Mouse (Mus musculus) forebrain, postnatal 0 days (tissue): ENCODE measurements at regions not wholly inside any gene's neighbourhood (a gene's known extent, or its start where the extent isn't known, plus 50 kb on each side); places are given as distances from the start of the nearest gene placed in this dataset.

ENCODE experiments used
- ATAC-seq: fragments of 200-750 bp; cut with Nextera tagmentation; 2 replicates; pipeline ENCODE4 v1.8.0; 2017; ENCODE audit warnings: mild to moderate bottlenecking, moderate library complexity
- DNase-seq: peaks from one replicate; pipeline ENCODE4 v3.0.0-alpha.2; 2015
- H3K27ac ChIP-seq: fragments of 300-500 bp; sonication (generic); 2 replicates; pipeline ENCODE4 v1.5.1; 2014; ENCODE audit warnings: low read depth, mild to moderate bottlenecking, antibody characterized with exemption, low read length, moderate library complexity, mixed read lengths
- H3K27me3 ChIP-seq: fragments of 300-500 bp; sonication (generic); 2 replicates; pipeline ENCODE4 v1.6.1; 2014; ENCODE audit warnings: mild to moderate bottlenecking, low read length, mixed read lengths; ENCODE audit not compliant: insufficient read depth
- H3K36me3 ChIP-seq: fragments of 300-500 bp; sonication (generic); 2 replicates; pipeline ENCODE4 v1.6.1; 2014; ENCODE audit warnings: mild to moderate bottlenecking, moderate library complexity; ENCODE audit not compliant: insufficient read depth
- H3K4me1 ChIP-seq: fragments of 300-500 bp; sonication (generic); 2 replicates; pipeline ENCODE4 v1.6.1; 2014; ENCODE audit warnings: antibody characterized with exemption; ENCODE audit not compliant: insufficient read depth
- H3K4me2 ChIP-seq: fragments of 300-500 bp; sonication (generic); 2 replicates; pipeline ENCODE4 v1.6.1; 2014; ENCODE audit warnings: low read depth, mild to moderate bottlenecking, moderate library complexity
- H3K4me3 ChIP-seq: fragments of 300-500 bp; sonication (generic); 2 replicates; pipeline ENCODE4 v1.5.1; 2014; ENCODE audit warnings: low read depth, low read length, mixed read lengths
- H3K9ac ChIP-seq: fragments of 300-500 bp; sonication (generic); 2 replicates; pipeline ENCODE4 v1.6.1; 2014; ENCODE audit warnings: mild to moderate bottlenecking
- H3K9me3 ChIP-seq: fragments of 300-500 bp; sonication (generic); 2 replicates; pipeline ENCODE4 v1.6.1; 2016; ENCODE audit warnings: low read length
- CTCF ChIP-seq: sonication (generic); IDR thresholded peaks from 2 replicates; pipeline ENCODE4 v1.5.1; 2016; ENCODE audit warnings: antibody characterized with exemption, control low read depth, low read depth
- WGBS: fragments of 180-500 bp; shearing (Covaris S2); extraction: QIAGEN DNeasy Blood & Tissue Kit; methylation state at CpG from one replicate; pipeline ENCODE4 v1.1.7; 2014; 5-methylcytosine and 5-hydroxymethylcytosine counted together

DNA sequence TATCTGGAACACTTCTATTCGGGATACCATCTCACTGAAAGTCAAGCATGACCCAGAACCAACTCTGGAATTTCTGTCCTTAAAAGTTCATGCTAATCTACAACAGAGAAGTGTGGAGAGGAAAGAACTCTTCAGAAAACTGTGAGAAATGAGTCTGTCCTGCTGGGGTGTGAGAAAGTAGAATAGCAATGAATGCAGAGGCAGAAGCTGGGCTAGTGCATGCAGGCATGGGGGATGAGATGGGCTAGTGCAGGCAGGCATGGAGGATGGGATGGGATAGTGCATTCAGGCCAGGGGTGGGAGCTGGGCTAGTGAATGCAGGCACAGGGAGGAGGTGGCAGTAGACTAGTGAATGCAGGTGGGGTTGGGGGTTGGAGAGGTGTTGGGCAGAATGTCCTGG, 424.8 kb downstream of the Pdcd6ip start:
- WGBS, result 59% methylated on average over 1 of the region's 1 CpGs
- no peak overlapping the region for H3K4me3 ChIP-seq
- H3K4me1 ChIP-seq, result no peaks in the 10 kb centered on the region
- no peak overlapping the region for H3K9ac ChIP-seq
- H3K9me3 ChIP-seq, result no peaks in the 10 kb centered on the region
- H3K4me2 ChIP-seq, result no peak overlapping the region
- ATAC-seq (no peak), DNase-seq (no peak)
- no peaks in the 10 kb centered on the region for H3K27me3 ChIP-seq
- no peaks in the 10 kb centered on the region for H3K36me3 ChIP-seq
- no peak for TF ChIP-seq CTCF
- H3K27ac ChIP-seq, result no peak overlapping the region

DNA sequence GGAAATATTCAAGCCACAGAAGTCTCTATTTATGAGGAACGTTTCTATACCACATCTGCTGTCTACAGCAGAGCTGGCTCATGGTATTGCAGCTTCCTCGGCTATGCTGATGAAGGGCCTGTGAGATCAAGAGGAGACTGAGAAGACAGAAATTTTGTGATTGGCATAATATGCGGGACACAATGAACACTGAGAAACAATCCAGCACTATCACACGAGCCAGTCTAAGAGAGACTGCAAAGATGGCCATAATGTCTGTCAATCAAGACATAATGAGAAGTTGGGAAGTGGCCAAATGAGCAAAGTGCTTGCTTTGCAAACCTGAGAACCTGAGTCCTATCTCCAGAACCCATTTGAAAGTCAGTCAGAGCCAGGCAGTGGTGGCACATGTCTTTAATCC, 437.5 kb downstream of the Pdcd6ip start:
- ATAC-seq, result peak; percentile 32; the same call in 1 of the 2 replicates
- Histone ChIP-seq H3K4me1 (no peaks in the 10 kb centered on the region), H3K9me3 (no peaks in the 10 kb centered on the region), H3K9ac (no peak overlapping the region), H3K4me3 (no peak overlapping the region), H3K4me2 (no peak overlapping the region), H3K27me3 (no peaks in the 10 kb centered on the region), H3K27ac (no peak overlapping the region), H3K36me3 (no peaks in the 10 kb centered on the region)
- no peak for TF ChIP-seq CTCF
- 18% methylated on average over 4 of the region's 4 CpGs for WGBS
- DNase-seq, result peak; percentile 42

DNA sequence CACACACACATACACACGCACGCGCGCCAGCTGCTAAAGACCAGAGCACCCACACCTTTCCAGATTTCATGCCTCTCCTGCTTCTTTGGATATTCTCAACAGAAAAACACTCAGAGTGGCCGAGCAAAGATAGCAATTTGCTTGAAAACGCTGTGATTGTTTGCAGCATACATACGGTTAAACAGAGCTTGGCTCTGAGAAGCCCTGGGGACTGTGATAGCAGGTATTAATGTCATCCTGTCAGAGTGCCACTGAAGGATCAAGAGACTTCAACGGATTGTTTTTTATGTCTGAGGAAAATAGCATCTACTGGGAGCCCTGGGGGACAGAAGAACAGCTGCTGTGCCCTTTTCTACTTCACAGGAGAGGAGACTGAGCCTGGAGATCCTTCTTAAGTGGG, 440.4 kb downstream of the Pdcd6ip start:
- Histone ChIP-seq H3K36me3 (no peaks in the 10 kb centered on the region), H3K4me1 (no peaks in the 10 kb centered on the region), H3K4me2 (no peak overlapping the region), H3K9ac (no peak overlapping the region), H3K27ac (no peak overlapping the region), H3K27me3 (no peaks in the 10 kb centered on the region), H3K4me3 (no peak overlapping the region), H3K9me3 (no peaks in the 10 kb centered on the region)
- no peak for TF ChIP-seq CTCF
- no peak for DNase-seq
- no peak for ATAC-seq
- WGBS, result 66% methylated on average over 8 of the region's 8 CpGs

DNA sequence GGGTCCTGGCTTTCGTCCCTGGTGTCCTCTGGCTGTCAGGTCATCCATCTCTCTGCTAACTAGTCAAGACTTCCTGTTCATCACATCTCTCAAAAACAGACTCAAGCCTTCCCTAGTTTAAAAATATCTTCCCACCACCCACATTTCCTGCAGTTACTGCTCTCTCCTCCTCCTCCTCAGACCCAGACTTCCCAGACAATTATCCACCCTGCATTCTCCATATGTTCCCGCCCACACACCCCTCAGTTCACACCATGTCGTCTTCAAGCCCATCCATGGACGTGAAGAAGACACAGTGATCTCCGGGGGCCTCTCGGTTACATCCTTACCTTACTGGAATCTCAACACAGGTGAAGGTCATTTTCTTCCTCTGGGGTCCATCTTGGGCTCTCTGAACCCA, 444.4 kb downstream of the Pdcd6ip start:
- TF ChIP-seq CTCF, result no peak
- Histone ChIP-seq H3K4me1 (no peaks in the 10 kb centered on the region), H3K4me2 (no peak overlapping the region), H3K4me3 (no peak overlapping the region), H3K9ac (no peak overlapping the region), H3K9me3 (no peaks in the 10 kb centered on the region), H3K27ac (no peak overlapping the region), H3K36me3 (no peaks in the 10 kb centered on the region), H3K27me3 (no peaks in the 10 kb centered on the region)
- ATAC-seq, result no peak
- no peak for DNase-seq
- WGBS, result 93% methylated on average over 6 of the region's 6 CpGs

DNA sequence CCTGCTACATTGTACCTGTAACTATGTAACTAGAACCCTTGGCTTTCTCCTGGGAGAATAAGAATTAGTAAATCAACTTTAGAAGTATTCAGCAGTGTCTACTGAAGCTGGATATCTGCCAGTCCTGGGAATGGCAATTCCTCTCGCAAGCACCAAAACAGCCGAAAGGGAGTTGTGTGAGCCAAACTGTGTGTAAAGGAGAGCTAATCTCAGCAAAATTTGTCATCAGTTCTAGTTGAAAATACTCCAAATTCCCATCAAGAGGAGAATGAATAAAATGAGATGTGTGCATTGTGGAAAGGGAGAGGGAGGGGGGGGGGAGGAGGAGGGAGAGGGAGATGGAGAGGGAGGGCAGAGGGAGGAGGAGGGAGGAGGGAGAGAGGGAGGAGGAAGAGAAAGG, 447.8 kb downstream of the Pdcd6ip start:
- Histone ChIP-seq H3K27ac (no peak overlapping the region), H3K4me3 (no peak overlapping the region), H3K27me3 (no peaks in the 10 kb centered on the region), H3K36me3 (no peaks in the 10 kb centered on the region), H3K4me2 (no peak overlapping the region), H3K9ac (no peak overlapping the region), H3K4me1 (no peaks in the 10 kb centered on the region), H3K9me3 (no peaks in the 10 kb centered on the region)
- ATAC-seq (no peak), DNase-seq (no peak)
- no peak for TF ChIP-seq CTCF
- WGBS, result 29% methylated on average over 2 of the region's 2 CpGs

DNA sequence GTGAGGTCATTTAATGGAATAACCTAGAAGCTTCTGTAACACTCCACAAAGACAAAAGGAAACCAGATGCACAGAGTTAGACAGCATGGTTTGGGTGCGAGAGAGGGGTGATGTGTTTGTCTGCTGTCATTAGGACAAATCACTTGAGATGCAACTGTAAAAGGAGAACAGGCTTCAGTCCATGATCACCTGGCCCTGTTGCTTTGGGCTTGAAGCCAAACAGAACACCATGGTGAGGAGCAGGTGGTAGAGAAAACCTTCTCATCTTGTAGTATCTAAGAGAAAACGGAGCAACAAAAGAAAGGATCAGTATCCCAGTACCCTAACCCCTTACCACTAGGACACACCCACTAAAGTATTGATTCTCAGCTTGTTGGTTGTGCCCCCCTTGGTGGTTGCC, 449.5 kb downstream of the Pdcd6ip start:
- DNase-seq, result no peak
- Histone ChIP-seq H3K27ac (no peak overlapping the region), H3K9me3 (no peaks in the 10 kb centered on the region), H3K36me3 (no peaks in the 10 kb centered on the region), H3K4me1 (no peaks in the 10 kb centered on the region), H3K9ac (no peak overlapping the region), H3K27me3 (no peaks in the 10 kb centered on the region), H3K4me2 (no peak overlapping the region), H3K4me3 (no peak overlapping the region)
- no peak for ATAC-seq
- TF ChIP-seq CTCF, result no peak
- WGBS, result 81% methylated on average over 2 of the region's 2 CpGs

DNA sequence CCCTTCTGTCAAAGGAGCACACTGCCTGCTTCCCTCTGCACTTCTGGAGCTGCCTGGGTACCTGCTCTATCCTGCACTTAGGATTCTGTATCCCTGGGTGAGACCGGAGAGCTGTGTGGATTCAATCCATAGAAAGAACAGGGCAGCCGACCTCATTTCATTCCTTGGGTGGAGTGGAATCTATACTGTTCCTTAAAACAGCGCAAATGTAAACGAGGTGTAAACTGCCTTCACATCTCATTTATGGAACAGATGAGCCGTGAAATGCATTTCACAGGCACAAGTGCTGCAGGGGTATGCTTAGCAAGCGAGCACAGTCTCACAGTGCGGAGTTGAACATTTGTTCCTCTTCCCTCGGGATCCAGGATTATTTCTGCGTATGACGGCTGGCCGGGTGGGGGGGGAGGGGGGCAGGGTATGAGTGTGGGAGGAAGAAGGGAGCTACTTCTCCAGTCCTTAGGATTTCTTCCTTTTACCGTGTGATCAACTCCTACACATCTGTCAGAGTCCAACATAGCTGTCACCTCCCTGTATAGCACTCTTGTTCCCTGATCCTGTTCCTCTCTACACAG, 459.3 kb downstream of the Pdcd6ip start:
- Histone ChIP-seq H3K36me3 (no peaks in the 10 kb centered on the region), H3K4me1 (peaks cover 9% of the 10 kb centered on the region; the same call in 1 of the 2 replicates), H3K9ac (no peak overlapping the region), H3K4me3 (no peak overlapping the region), H3K27ac (peak overlapping the region; percentile 79), H3K27me3 (no peaks in the 10 kb centered on the region), H3K4me2 (no peak overlapping the region), H3K9me3 (no peaks in the 10 kb centered on the region)
- WGBS, result 35% methylated on average over 12 of the region's 12 CpGs
- peak; percentile 88 for ATAC-seq
- no peak for TF ChIP-seq CTCF
- DNase-seq, result peak; percentile 74

DNA sequence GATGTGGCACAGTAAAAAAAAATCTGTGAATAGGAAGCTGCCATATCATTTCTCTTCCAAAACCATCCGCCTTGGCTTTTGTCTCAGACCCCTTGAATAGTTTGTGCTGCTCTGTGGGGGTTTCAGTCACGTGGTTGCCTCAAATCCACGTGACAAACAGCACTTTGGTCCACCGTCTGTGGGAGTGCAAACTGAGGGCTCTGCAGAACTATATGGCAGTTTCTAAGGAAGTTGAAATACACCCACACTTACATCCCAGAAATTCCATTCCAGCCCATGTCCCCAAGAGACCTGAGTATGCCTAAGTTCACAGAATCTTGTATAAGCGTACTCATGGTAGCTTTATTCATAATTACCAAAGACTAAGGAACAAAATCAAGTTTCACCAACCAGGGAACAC, 460.1 kb downstream of the Pdcd6ip start:
- ATAC-seq (no peak), DNase-seq (peak; percentile 45)
- 48% methylated on average over 5 of the region's 5 CpGs for WGBS
- Histone ChIP-seq H3K4me2 (no peak overlapping the region), H3K4me1 (peaks cover 9% of the 10 kb centered on the region; the same call in 1 of the 2 replicates), H3K27ac (peak overlapping the region; percentile 79), H3K36me3 (no peaks in the 10 kb centered on the region), H3K9ac (no peak overlapping the region), H3K4me3 (no peak overlapping the region), H3K9me3 (no peaks in the 10 kb centered on the region), H3K27me3 (no peaks in the 10 kb centered on the region)
- no peak for TF ChIP-seq CTCF
